Mouse (Mus musculus): ENCODE data around the gene Lrat. TPM values are rescaled to one million over a fixed set of nuclear protein-coding genes. Genes with fewer than 3 reads are reported as not detected.

Lrat gene
- polyA plus RNA-seq (2015; fragmentation: Nextera tagmentation; extraction: Ambion mirVana): 0.15 and 0.31 TPM in 2 replicates

- no peaks in the 10 kb centered on the region for H3K9me3 ChIP-seq
- H3K4me1 ChIP-seq: peaks cover 13% of the 10 kb centered on the region
- H3K27ac ChIP-seq: no peak within 1 kb of the TSS
- WGBS: under 1% methylated on average over 35 of the region's 35 CpGs
- H3K27me3 ChIP-seq (replicated peaks): peaks cover 18% of the 10 kb centered on the region
- H3K4me2 ChIP-seq: peak within 1 kb of the TSS; percentile 97
- ATAC-seq (replicated peaks): peak; percentile 84
- H3K36me3 ChIP-seq (replicated peaks): no peaks in the 10 kb centered on the region
- H3K9ac ChIP-seq: peak within 1 kb of the TSS; percentile 44
- peak within 1 kb of the TSS; percentile 55 for H3K4me3 ChIP-seq
Measured at GRCm38 (mm10) chr3:82903613-82904205, at the start of gene Lrat. Gene Lrat (minus strand): TSS chr3:82903973.

- ATAC-seq (replicated peaks): no peak
- Histone ChIP-seq H3K4me2 (no peak overlapping the region), H3K36me3 (replicated peaks) (no peaks in the 10 kb centered on the region), H3K4me1 (no peaks in the 10 kb centered on the region), H3K4me3 (no peak overlapping the region), H3K9ac (no peak overlapping the region), H3K27me3 (replicated peaks) (no peaks in the 10 kb centered on the region), H3K9me3 (no peaks in the 10 kb centered on the region), H3K27ac (no peak overlapping the region)
- 94% methylated on average over 4 of the region's 4 CpGs for WGBS
Measured at GRCm38 (mm10) chr3:82952173-82952962, 48.6 kb upstream of the Lrat start.

GRCm38 (mm10) chr3:82950639-82951038 is 46.9 kb upstream of the Lrat start:
- 83% methylated on average over 7 of the region's 7 CpGs for WGBS
- Histone ChIP-seq H3K9ac (no peak overlapping the region), H3K36me3 (replicated peaks) (no peaks in the 10 kb centered on the region), H3K9me3 (no peaks in the 10 kb centered on the region), H3K4me2 (no peak overlapping the region), H3K4me1 (no peaks in the 10 kb centered on the region), H3K27me3 (replicated peaks) (no peaks in the 10 kb centered on the region), H3K4me3 (no peak overlapping the region), H3K27ac (no peak overlapping the region)
- no peak for ATAC-seq (replicated peaks)

- Histone ChIP-seq H3K4me3 (no peak overlapping the region), H3K27ac (no peak overlapping the region), H3K9me3 (no peaks in the 10 kb centered on the region), H3K27me3 (replicated peaks) (no peaks in the 10 kb centered on the region), H3K4me2 (no peak overlapping the region), H3K36me3 (replicated peaks) (no peaks in the 10 kb centered on the region), H3K4me1 (no peaks in the 10 kb centered on the region), H3K9ac (no peak overlapping the region)
- WGBS: 79% methylated on average over 10 of the region's 10 CpGs
- ATAC-seq (replicated peaks): no peak
Measured at GRCm38 (mm10) chr3:82950208-82950607, 46.4 kb upstream of the Lrat start.

- 56% methylated on average over 6 of the region's 6 CpGs for WGBS
- Histone ChIP-seq H3K36me3 (replicated peaks) (no peaks in the 10 kb centered on the region), H3K4me3 (no peak overlapping the region), H3K27ac (no peak overlapping the region), H3K9ac (no peak overlapping the region), H3K27me3 (replicated peaks) (no peaks in the 10 kb centered on the region), H3K4me1 (no peaks in the 10 kb centered on the region), H3K9me3 (no peaks in the 10 kb centered on the region), H3K4me2 (no peak overlapping the region)
- no peak for ATAC-seq (replicated peaks)
Measured at GRCm38 (mm10) chr3:82946375-82947107, 42.8 kb upstream of the Lrat start.

- no peak overlapping the region for H3K27ac ChIP-seq
- no peak overlapping the region for H3K4me2 ChIP-seq
- no peaks in the 10 kb centered on the region for H3K9me3 ChIP-seq
- no peaks in the 10 kb centered on the region for H3K36me3 ChIP-seq (replicated peaks)
- no peak for ATAC-seq (replicated peaks)
- H3K4me1 ChIP-seq: no peaks in the 10 kb centered on the region
- WGBS: 89% methylated on average over 2 of the region's 2 CpGs
- H3K27me3 ChIP-seq (replicated peaks): no peaks in the 10 kb centered on the region
- no peak overlapping the region for H3K9ac ChIP-seq
- no peak overlapping the region for H3K4me3 ChIP-seq
Measured at GRCm38 (mm10) chr3:82927917-82928316, 24.1 kb upstream of the Lrat start.

- Histone ChIP-seq H3K36me3 (replicated peaks) (no peaks in the 10 kb centered on the region), H3K4me1 (no peaks in the 10 kb centered on the region), H3K27me3 (replicated peaks) (no peaks in the 10 kb centered on the region), H3K9me3 (no peaks in the 10 kb centered on the region), H3K27ac (no peak overlapping the region), H3K4me2 (no peak overlapping the region), H3K9ac (no peak overlapping the region), H3K4me3 (no peak overlapping the region)
- ATAC-seq (replicated peaks): no peak
- 24% methylated on average over 1 of the region's 1 CpGs for WGBS
Measured at GRCm38 (mm10) chr3:82915632-82916031, 11.9 kb upstream of the Lrat start.

GRCm38 (mm10) chr3:82908671-82909070 is 4.9 kb upstream of the Lrat start:
- Histone ChIP-seq H3K9ac (no peak overlapping the region), H3K36me3 (replicated peaks) (no peaks in the 10 kb centered on the region), H3K4me1 (peaks cover 8% of the 10 kb centered on the region), H3K27me3 (replicated peaks) (peaks cover 7% of the 10 kb centered on the region), H3K4me2 (no peak overlapping the region), H3K9me3 (no peaks in the 10 kb centered on the region), H3K4me3 (no peak overlapping the region), H3K27ac (no peak overlapping the region)
- WGBS: 86% methylated on average over 2 of the region's 2 CpGs
- ATAC-seq (replicated peaks): no peak

- Histone ChIP-seq H3K4me2 (peak overlapping the region; percentile 97), H3K36me3 (replicated peaks) (no peaks in the 10 kb centered on the region), H3K9ac (peak overlapping the region; percentile 44), H3K27ac (no peak overlapping the region), H3K4me1 (peaks cover 13% of the 10 kb centered on the region), H3K4me3 (peak overlapping the region; percentile 55), H3K27me3 (replicated peaks) (peaks cover 18% of the 10 kb centered on the region), H3K9me3 (no peaks in the 10 kb centered on the region)
- 1% methylated on average over 31 of the region's 31 CpGs for WGBS
- peak; percentile 70 for ATAC-seq (replicated peaks)
Measured at GRCm38 (mm10) chr3:82904211-82904908, 587 bp upstream of the Lrat start.

- Histone ChIP-seq H3K4me3 (peak overlapping the region; percentile 55), H3K9ac (peak overlapping the region; percentile 44; the same call in 1 of the 2 replicates), H3K4me2 (peak overlapping the region; percentile 97), H3K36me3 (replicated peaks) (no peaks in the 10 kb centered on the region), H3K4me1 (peaks cover 13% of the 10 kb centered on the region), H3K9me3 (no peaks in the 10 kb centered on the region), H3K27me3 (replicated peaks) (peaks cover 18% of the 10 kb centered on the region), H3K27ac (no peak overlapping the region)
- ATAC-seq (replicated peaks): no peak; the same call in 1 of the 2 replicates
- 20% methylated on average over 20 of the region's 20 CpGs for WGBS
Measured at GRCm38 (mm10) chr3:82902757-82903612, 788 bp downstream of the Lrat start.

GRCm38 (mm10) chr3:82888842-82889241 is 14.9 kb downstream of the Lrat start:
- Histone ChIP-seq H3K4me2 (no peak overlapping the region), H3K27ac (no peak overlapping the region), H3K4me1 (no peaks in the 10 kb centered on the region), H3K4me3 (no peak overlapping the region), H3K36me3 (replicated peaks) (no peaks in the 10 kb centered on the region), H3K9me3 (no peaks in the 10 kb centered on the region), H3K27me3 (replicated peaks) (no peaks in the 10 kb centered on the region), H3K9ac (no peak overlapping the region)
- ATAC-seq (replicated peaks): no peak
- 13% methylated on average over 2 of the region's 2 CpGs for WGBS

Data from midbrain, embryonic 15.5 days (tissue).